Mouse (Mus musculus) midbrain, embryonic 14.5 days (tissue): ENCODE results near the gene Akr1c14. TPM values are rescaled to one million over a fixed set of nuclear protein-coding genes. Genes with fewer than 3 reads are reported as not detected.
"Not testable (repeated sequence)": the region's sequence is repeated elsewhere in the genome, so short reads cannot be mapped to it uniquely, and the experiment has no call there.

Experiments
- ATAC-seq: fragments of 200-750 bp; cut with Nextera tagmentation; 2 replicates; pipeline ENCODE4 v1.8.0; 2017; ENCODE audit warnings: moderate number of reproducible peaks, moderate library complexity; ENCODE audit not compliant: low FRiP score, low TSS enrichment
- DNase-seq: peaks from one replicate; pipeline ENCODE4 v3.0.0-alpha.2; 2015
- H3K27ac ChIP-seq: fragments of 300-500 bp; sonication (generic); replicated peaks from 2 replicates; pipeline ENCODE4 v1.5.1; 2014; ENCODE audit warnings: mild to moderate bottlenecking, low read depth, low read length, moderate library complexity
- H3K27me3 ChIP-seq: fragments of 300-500 bp; sonication (generic); 2 replicates; pipeline ENCODE4 v1.6.1; 2014; ENCODE audit warnings: low read length, control low read depth, mixed read lengths; ENCODE audit not compliant: control insufficient read depth, insufficient read depth
- H3K36me3 ChIP-seq: fragments of 300-500 bp; sonication (generic); 2 replicates; pipeline ENCODE4 v1.6.1; 2014; ENCODE audit warnings: low read length, control low read depth; ENCODE audit not compliant: control insufficient read depth, insufficient read depth
- H3K4me1 ChIP-seq: fragments of 300-500 bp; sonication (generic); 2 replicates; pipeline ENCODE4 v1.6.1; 2014; ENCODE audit warnings: mild to moderate bottlenecking, antibody characterized with exemption, low read length, control low read depth; ENCODE audit not compliant: control insufficient read depth, insufficient read depth
- H3K4me2 ChIP-seq: fragments of 300-500 bp; sonication (generic); 2 replicates; pipeline ENCODE4 v1.6.1; 2014; ENCODE audit warnings: mild to moderate bottlenecking, low read length, moderate library complexity
- H3K4me3 ChIP-seq: fragments of 300-500 bp; sonication (generic); replicated peaks from 2 replicates; pipeline ENCODE4 v1.5.1; 2014; ENCODE audit warnings: low read depth, low read length
- H3K9ac ChIP-seq: fragments of 300-500 bp; sonication (generic); replicated peaks from 2 replicates; pipeline ENCODE4 v1.6.1; 2014; ENCODE audit warnings: mild to moderate bottlenecking, low read length, moderate library complexity
- H3K9me3 ChIP-seq: fragments of 300-500 bp; sonication (generic); 2 replicates; pipeline ENCODE4 v1.6.1; 2016; ENCODE audit warnings: low read length, control low read depth, mixed read lengths; ENCODE audit not compliant: control insufficient read depth
- WGBS: fragments of 180-500 bp; shearing (Covaris S2); extraction: QIAGEN DNeasy Blood & Tissue Kit; methylation state at CpG from one replicate; pipeline ENCODE4 v1.1.7; 2014; 5-methylcytosine and 5-hydroxymethylcytosine counted together
- polyA plus RNA-seq: library from polyadenylated mRNA; unstranded; fragments of >200 nt; fragmentation: Nextera tagmentation; extraction: Ambion mirVana; gene quantifications from 2 replicates; pipeline ENCODE4 v1.2.1, GENCODE M21; 2014

The Akr1c14 gene
- polyA plus RNA-seq, 1 experiment from 2014 or later, result 0.89 TPM

DNA sequence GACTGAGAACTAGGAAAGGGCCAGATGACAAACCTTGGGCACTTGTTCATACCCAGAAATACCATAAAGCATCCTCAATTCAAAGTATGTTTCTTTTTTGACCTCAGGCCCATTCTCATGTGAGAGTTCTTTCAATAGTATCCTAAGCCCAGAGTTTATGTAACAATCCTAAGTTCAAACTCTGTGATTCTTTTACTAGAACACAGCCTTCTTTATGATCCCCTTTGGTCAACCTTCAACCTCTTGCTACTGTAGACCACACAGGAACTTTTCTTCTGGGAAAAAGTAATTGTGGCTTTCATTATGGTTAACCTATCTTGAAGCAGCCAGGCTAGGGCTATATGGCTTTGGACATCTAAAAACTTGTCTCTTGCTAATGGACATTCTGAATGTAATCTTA is 52.9 kb downstream of the Akr1c14 start:
- Histone ChIP-seq H3K27me3 (no peaks in the 10 kb centered on the region), H3K36me3 (no peaks in the 10 kb centered on the region), H3K9me3 (no peaks in the 10 kb centered on the region), H3K27ac (no peak overlapping the region), H3K9ac (no peak overlapping the region), H3K4me3 (no peak overlapping the region), H3K4me2 (no peak overlapping the region), H3K4me1 (no peaks in the 10 kb centered on the region)
- ATAC-seq (no peak), DNase-seq (no peak)

GRCm38 (mm10) chr13:4102721-4103120 is 53.9 kb downstream of the Akr1c14 start:
- H3K27me3 ChIP-seq, result no peaks in the 10 kb centered on the region
- H3K36me3 ChIP-seq, result no peaks in the 10 kb centered on the region
- no peak overlapping the region for H3K27ac ChIP-seq
- H3K9me3 ChIP-seq, result no peaks in the 10 kb centered on the region
- no peak overlapping the region for H3K4me2 ChIP-seq
- no peak overlapping the region for H3K4me3 ChIP-seq
- DNase-seq, result no peak
- no peak overlapping the region for H3K9ac ChIP-seq
- ATAC-seq, result no peak
- H3K4me1 ChIP-seq, result no peaks in the 10 kb centered on the region

- no peaks in the 10 kb centered on the region for H3K9me3 ChIP-seq
- ATAC-seq, result peak; percentile 86
- H3K9ac ChIP-seq, result no peak overlapping the region
- no peak overlapping the region for H3K27ac ChIP-seq
- no peak overlapping the region for H3K4me2 ChIP-seq
- no peak overlapping the region for H3K4me3 ChIP-seq
- WGBS, result 32% methylated on average over 6 of the region's 6 CpGs
- no peaks in the 10 kb centered on the region for H3K27me3 ChIP-seq
- no peaks in the 10 kb centered on the region for H3K36me3 ChIP-seq
- peak; percentile 90 for DNase-seq
- H3K4me1 ChIP-seq, result no peaks in the 10 kb centered on the region
These were observed 61.7 kb downstream of the Akr1c14 start for GRCm38 (mm10) chr13:4110281-4111188.

DNA sequence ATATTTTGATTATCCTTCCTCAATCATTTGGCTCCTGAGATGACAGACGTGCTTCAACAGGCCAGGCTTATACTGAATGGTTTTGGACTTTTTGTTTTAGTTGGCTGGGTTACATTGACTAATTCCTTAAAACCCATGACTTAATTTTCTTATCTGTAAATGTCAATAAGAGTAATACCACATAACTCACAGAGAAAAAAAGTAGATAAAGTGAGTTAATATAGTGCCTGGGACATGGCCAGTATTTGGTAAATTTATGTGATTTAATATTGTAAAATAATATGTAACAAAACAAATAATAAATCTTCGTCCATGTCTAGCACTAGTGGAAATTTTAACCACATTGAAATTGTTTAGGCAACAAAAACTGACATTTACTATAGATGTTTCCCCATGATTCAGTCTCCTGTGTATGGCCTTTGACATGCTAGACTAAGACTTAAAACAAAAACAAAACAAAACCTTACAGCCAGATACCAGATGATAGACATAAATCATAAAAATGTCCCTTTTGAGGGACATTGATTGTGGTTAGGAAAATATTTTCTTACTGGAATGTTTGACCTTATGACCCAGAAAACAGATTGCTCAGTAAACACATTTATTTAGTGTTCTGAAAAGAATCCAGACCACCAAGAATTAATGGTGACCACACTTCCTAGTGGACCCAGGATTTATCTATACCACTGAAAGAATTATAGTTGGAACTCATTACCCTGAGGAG is 70.5 kb downstream of the Akr1c14 start:
- Histone ChIP-seq H3K27ac (no peak overlapping the region), H3K36me3 (no peaks in the 10 kb centered on the region), H3K4me2 (no peak overlapping the region), H3K9ac (no peak overlapping the region), H3K27me3 (no peaks in the 10 kb centered on the region), H3K9me3 (no peaks in the 10 kb centered on the region), H3K4me3 (no peak overlapping the region), H3K4me1 (no peaks in the 10 kb centered on the region)
- DNase-seq (no peak), ATAC-seq (no peak)
- WGBS, result 81% methylated on average over 2 of the region's 2 CpGs

GRCm38 (mm10) chr13:4123146-4123545 is 74.3 kb downstream of the Akr1c14 start:
- H3K9me3 ChIP-seq, result no peaks in the 10 kb centered on the region
- 87% methylated on average over 7 of the region's 7 CpGs for WGBS
- H3K27ac ChIP-seq, result no peak overlapping the region
- H3K36me3 ChIP-seq, result no peaks in the 10 kb centered on the region
- DNase-seq, result no peak
- no peaks in the 10 kb centered on the region for H3K27me3 ChIP-seq
- ATAC-seq, result no peak
- no peak overlapping the region for H3K4me3 ChIP-seq
- H3K4me1 ChIP-seq, result no peaks in the 10 kb centered on the region
- no peak overlapping the region for H3K4me2 ChIP-seq
- H3K9ac ChIP-seq, result no peak overlapping the region

DNA sequence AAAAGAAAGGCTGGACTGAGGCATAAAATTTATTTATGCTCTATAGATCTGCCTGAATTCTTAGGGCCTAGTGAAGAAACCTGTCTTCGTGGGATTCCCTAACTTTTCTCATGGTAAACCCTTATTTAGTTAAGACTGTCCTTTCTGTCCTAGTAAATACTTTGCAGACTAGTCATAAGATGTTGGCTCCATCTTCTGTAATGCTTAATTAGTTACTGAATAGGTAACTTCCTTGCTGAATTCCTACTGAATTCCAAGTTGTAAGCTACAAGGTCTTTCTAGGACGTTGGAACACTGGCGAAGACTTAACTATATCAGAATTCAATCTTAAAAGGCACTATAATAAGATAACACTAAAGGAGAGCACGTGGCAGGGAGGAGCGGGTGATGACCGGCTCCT is 75.7 kb downstream of the Akr1c14 start:
- ATAC-seq, H3K27ac ChIP-seq, H3K9me3 ChIP-seq, H3K4me3 ChIP-seq, H3K4me2 ChIP-seq, DNase-seq, H3K9ac ChIP-seq, H3K27me3 ChIP-seq, H3K36me3 ChIP-seq, H3K4me1 ChIP-seq: not testable (repeated sequence)
- WGBS, result 97% methylated on average over 6 of the region's 6 CpGs

DNA sequence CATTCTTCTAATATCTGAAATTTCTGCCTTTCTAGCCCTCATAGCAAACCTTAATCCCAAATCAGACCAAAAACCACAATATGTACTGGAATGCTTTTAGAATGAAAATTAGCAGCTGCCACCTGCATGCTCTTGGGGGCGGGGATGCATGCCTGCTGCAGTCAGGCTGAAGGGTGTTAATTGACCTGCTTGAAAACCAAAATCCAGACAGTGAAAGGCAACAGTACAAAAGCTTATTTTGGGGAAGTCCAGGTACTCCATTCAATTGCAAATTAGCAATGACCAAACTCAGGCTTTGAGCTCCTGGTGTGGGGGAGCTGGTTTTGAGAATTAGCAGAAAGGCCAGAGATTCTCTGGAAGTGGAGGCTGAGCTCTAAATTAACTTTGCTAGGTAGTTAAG is 77.0 kb downstream of the Akr1c14 start:
- WGBS, result 64% methylated on average over 1 of the region's 1 CpGs
- ATAC-seq, H3K27ac ChIP-seq, H3K9ac ChIP-seq, H3K4me3 ChIP-seq, DNase-seq, H3K4me2 ChIP-seq, H3K9me3 ChIP-seq, H3K4me1 ChIP-seq, H3K27me3 ChIP-seq, H3K36me3 ChIP-seq: not testable (repeated sequence)

- no peak overlapping the region for H3K27ac ChIP-seq
- 46% methylated on average over 5 of the region's 5 CpGs for WGBS
- H3K4me1 ChIP-seq, result no peaks in the 10 kb centered on the region
- no peaks in the 10 kb centered on the region for H3K27me3 ChIP-seq
- H3K9me3 ChIP-seq, result no peaks in the 10 kb centered on the region
- H3K9ac ChIP-seq, result no peak overlapping the region
- H3K36me3 ChIP-seq, result no peaks in the 10 kb centered on the region
- DNase-seq (peak; percentile 67), ATAC-seq (peak; percentile 31; the same call in 1 of the 2 replicates)
- no peak overlapping the region for H3K4me3 ChIP-seq
- H3K4me2 ChIP-seq, result no peak overlapping the region
These were observed 80.3 kb downstream of the Akr1c14 start for GRCm38 (mm10) chr13:4129100-4129499.

DNA sequence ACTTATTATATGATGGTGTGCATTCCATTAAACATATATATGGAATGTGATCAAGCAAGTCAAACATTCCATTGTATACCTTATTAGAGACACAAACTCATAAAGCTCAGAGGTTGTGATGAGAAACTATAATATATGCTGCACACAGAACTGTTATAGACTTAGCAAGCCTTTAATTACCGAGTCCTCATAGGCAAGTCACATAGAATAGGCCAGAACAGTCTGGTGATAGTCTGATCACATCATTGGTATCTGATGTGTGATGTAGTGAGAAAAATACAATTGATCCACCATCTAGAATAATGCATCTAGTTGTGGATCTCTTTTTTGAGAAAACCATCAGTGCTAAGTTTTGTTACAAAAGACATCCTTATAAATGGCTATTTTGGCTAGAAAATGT is 82.5 kb downstream of the Akr1c14 start:
- Histone ChIP-seq H3K9me3 (no peaks in the 10 kb centered on the region), H3K36me3 (no peaks in the 10 kb centered on the region), H3K9ac (no peak overlapping the region), H3K4me3 (no peak overlapping the region), H3K4me1 (no peaks in the 10 kb centered on the region), H3K4me2 (no peak overlapping the region), H3K27ac (no peak overlapping the region), H3K27me3 (no peaks in the 10 kb centered on the region)
- ATAC-seq, result no peak
- whole genome bisulfite sequencing, result 73% methylated on average over 1 of the region's 1 CpGs
- DNase-seq, result no peak
